Mouse (Mus musculus) c-Kit-positive CD71-positive TER-119-negative erythroid progenitor cells, embryonic 14.5 days (primary cell): ENCODE results near the gene Lrmda.
A peak's percentile ranks its signal among the peaks of the same experiment; 100 is the strongest.

Source experiments
- DNase-seq: peaks from one replicate; pipeline ENCODE4 v3.0.0-alpha.2; 2013; ENCODE audit warnings: low read depth

Gene Lrmda

DNA sequence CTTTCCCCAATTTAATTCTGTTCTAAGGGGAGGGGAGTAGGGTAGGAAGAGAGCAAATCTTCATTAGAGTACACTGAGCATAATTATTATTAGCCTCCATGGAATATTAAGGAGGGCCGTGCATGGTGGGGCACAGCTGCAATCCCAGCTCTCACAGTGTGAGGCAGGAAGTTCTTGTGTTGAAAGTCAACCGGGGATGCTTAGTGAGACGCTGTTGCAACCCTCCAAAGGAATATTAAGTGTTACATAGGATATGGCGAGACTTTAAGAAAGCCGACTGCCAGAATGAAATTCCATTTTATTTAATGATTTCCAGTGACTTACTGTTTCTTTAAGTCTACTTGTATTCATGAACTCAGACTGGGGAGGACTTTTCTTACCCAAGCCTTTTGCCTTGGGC is 23.9 kb downstream of the Lrmda start:
- DNase-seq = no peak

DNA sequence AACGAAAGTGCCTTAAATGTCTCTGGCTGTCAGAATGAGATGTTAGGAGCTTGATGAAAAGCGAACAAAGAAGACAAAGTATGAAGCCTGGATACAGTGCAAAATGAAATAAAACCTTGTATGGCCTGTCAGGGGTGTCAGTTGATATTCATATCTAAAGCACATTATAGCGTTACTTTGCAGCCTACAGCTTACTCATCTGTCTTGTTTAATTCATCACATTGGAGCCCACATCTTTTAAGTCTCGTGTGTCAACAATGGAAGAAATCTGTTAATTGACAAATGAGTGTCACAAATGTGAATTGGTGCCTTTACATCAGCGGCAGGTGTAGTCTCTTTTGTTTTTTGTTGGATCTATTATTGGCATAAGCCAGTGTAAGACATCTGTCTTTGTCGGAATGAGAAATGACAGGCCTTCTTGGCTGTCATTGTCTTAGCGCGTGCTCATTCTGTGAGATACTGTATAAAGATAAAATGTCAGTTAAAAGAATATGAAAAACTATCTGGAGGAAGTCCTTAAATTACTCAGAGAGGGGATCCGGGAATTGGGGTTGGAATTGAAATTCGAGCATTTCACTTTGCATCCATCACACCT is 26.8 kb downstream of the Lrmda start:
- DNase-seq = no peak

DNA sequence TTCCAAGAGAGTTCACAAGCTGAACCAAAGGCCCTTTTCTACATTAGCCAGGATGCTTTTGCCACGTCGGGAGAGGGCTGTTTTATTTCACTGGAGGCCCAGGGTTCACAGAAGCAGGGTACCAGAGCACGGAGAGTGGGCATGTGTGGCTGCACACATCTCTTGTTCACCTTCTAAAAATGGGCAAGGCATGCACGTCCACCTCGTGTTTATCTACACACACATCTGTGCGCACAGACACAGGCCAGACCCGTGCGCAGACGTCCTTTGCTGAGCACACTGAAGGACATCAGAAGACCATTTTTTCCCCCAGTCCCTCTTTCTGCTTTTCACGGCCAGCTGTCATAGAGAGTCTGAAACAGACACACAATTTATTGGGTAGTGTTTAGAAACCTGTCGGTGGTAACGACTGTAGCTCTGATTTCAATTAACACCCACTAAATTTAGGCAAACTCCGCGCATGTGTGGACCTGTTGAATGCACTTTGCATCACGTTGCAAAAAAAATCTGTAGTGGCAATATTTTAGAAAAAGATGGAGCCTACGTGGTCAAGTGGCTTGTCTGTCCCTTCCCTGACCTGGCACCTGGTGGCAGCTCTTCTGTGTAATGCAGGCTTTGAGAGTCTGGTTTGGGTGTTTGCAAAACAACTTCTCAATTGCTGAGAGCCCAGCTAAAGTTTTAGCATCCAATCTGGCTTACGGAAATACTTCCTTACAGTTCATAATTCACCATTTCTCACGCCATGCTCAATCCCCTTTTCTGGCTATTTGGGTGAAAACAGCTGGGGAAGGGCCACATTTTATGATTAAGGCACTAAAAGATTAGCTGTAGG is 28.8 kb downstream of the Lrmda start:
- DNase-seq = no peak

DNA sequence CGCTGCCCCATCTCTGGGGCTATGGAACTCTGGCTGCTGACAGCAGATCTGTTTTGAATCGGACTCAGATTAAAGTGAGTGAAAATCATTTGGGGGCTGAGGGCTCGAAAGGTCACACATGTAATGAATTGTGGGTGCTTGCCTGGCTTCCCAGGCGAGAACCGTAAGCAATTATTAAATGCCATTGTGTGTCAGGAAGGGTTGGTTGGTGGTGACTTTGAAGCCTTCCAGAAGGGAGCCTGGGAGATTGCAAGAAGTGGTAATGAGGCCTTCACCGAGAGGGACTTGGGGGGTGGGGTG is 29.3 kb downstream of the Lrmda start:
- DNase-seq = no peak

DNA sequence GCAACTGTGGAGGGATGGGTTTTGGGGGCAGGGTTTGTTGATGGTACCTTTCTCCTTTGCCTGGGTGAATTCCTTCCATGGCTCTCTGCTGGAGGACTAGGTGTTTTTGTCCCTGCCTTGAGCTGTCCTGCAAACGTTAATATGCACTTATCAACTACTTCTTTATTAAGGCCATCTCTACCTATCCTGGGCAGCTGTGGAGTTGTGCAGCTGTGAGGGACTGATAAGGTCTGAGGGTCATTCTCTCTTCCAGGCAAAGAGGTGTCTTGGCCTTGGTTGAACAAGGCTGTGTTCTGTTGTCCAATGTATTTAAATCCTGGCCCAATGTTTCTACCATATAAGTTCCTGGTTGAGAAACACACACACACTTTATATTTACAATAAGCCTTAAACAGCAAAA is 29.8 kb downstream of the Lrmda start:
- peak; percentile 17 for DNase-seq

DNA sequence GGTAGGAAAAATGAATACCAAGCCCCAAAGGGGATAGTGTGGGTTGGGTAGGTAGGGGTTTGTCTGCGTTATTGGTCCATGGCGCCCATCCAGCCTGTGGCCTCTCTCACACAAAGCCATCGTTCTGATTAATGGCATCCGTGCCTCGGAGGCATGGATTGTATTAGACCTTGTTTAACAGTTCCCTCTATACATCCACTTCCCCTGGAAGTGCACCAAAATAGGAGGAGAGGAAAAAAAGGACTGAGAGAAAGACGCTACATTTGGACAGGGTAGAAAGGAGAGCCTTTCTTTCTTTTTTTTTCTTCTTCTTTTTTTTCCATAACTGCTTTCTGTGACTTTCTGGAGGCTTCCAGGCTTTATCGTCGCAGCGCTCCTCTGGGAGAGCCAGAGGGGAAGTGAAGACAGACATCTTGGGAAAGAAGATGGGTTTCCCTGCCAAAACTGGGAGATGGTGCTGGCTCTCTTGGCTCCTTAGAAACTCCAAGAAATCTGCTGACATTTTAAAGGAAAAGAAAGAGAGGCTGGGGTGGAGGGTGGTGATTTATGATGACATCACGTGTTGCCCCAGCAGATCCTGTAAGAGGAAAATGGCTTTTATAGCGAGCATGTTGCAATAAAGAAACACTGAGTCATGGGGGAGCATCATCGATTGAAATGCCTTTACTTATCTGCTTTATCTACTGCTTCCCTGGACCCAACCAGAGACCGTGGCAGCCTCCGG is 32.6 kb downstream of the Lrmda start:
- no peak for DNase-seq

DNA sequence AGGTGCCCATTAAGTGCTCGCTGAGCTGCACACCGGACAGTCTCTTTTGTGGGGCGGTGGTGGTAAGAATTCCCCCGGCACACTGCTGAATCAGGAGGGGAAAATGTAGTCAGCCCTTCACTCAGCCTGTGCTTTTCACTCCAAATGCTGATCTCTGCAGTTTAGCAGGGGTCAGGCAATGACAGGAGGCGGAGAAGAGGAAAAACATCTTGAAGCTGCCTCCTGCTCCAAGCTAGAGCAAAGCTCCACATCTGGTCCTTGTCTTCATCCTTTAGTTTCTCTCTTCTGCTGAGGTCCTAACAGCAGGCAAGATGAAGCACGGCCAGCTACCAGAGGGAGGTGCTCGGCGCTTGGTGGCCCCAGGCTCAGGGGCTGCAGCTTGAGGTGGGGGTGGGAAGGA is 36.1 kb downstream of the Lrmda start:
- DNase-seq = no peak

DNA sequence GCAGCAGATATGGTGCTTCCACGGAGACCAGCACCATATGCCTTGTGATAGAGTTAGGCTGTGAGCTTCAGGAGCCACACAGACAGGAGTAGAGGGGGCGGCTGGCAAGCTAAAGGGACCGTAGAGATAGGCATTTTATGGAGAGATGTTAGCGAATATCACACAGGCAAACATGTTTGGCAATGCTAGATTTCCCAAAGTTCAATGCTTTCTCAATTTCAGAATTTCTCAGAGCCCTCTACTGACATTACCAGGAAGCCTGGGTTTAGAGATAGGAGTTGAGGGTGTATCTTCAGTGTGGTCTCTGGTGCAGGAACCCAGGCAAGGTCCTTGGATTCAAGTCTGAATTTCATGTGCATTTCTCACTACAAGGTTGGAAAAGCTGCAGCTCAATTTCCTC is 36.7 kb downstream of the Lrmda start:
- no peak for DNase-seq

DNA sequence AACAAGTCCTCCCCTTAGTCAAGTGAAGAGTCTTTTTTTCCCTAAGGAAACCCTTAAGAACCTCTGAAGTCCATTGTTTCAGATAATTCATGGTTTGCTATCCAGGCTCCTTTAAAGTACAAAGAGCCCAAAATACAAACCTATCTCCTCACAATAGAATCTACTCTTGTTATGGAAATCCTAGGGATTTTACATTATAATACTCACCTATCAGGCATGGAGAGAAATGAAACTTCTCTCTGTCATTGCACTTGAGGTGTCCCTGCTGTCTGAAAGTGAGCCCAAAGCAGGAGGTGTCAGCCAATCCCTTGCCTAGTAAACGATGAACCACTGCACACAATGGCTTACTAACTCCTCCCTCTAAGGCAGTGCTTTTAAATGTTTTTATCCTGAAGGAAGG is 39.2 kb downstream of the Lrmda start:
- no peak for DNase-seq

DNA sequence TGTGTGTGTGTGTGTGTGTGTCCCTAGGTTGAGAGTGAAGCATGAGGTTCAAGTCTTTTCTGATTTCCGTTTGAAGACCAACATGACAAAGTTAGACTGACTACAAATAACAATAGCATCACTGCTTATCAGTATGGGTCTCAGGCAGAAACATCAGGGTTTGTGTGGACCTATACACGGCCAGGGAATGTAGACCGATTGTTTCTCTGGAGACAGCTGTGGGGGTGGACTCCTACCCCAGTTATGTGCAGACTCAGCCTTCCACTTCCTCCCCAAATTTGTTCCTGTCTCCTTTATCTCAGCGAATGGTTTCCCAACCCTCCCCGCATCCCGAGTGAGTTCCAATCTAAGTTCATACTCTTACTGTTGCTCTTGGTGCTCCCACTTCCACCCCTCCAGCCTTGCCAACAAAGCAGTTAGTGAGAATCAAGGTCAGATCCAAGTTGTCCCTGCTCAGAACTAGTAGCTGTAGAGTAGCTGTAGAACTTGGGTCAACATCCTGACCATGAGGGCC is 39.9 kb downstream of the Lrmda start:
- DNase-seq = no peak

DNA sequence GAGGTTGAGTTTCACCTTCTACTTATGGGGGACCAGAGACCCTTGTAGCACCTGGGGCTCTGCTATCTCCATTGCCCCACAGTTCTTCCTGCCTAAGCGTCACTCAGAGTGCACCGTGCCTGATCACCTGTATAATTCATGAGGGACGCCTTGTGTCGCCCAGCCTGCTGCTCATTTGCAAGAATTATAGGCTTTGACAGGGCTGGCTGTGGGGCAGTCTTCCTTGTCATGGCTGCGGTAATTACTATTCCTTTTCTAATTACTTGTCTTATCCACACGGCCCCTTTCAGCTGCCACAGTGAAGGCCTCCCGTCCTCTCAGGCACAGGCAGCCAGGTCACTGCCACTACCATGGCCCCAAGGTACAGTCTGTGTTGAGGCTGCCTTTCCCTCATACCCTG is 41.3 kb downstream of the Lrmda start:
- no peak for DNase-seq

DNA sequence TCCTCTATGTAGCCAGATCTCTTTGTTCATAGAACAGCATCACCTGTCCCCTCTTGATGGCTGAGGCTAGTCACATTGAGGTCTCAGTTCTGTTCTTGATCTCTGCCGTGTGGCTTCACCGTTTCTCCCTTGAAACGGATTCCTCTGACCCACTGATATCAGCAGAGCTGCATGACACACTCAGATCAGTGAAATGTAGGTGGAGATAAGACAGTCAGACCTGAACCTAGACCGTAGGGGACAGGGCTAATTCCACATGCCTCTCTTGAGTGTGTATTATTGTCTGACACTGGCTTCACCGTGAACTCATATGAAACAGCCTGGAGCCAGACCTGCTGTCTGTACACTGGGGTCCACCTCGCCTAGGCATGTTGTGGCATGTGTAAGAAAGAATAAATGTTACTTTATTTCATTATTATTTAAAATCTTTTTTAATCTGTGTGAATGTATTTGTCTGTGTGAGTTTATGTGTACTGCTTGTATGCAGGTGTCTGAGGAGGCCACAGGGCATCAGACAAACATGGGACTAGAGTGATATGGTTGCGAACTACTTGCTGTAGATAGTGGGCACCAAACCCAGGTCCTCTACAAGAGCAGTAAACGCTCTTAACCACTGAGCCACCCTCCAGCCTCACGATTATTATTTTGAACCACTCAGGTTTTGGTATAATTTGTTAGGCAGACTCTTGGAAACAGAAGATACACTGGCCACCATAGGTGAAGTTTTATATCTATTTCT is 42.8 kb downstream of the Lrmda start:
- no peak for DNase-seq

DNA sequence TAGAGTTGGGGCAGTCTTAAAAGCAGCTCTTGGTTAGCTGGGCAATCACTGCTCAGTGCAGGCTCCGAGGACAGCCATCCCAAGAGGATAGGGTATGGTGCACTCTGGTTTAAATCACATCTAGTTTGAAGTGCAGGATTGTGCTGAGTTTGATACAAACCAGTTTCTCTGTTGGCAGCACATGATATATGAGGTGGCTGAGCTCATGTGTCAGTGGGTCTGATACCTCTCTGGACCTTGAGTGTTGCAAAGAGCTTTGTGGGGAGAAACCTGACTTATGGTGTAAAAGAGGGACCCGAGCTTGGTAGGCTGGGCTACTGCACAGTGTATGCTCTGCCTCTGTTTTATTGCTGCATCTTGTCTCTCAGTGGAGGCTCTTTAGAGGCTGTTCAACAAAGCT is 49.7 kb downstream of the Lrmda start:
- no peak for DNase-seq

DNA sequence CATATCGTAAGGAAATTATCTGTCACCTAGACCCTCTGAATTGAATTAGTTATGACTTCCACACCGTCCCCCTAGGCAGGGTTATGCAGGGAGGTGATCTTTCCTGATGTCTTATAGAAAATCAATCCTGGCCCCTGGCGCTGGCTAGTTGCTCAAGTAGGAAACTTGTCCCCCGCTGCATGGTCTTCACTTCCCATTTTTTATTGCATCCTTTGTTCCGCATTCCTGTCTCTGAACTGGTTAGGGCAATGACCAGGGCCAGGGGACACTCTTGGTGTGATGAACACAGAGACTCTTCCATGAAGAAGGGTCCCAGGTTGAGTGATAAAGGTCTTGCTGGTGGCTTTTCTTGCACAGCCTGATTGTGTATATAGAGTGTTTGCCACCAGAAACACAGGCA is 53.9 kb downstream of the Lrmda start:
- DNase-seq = no peak

DNA sequence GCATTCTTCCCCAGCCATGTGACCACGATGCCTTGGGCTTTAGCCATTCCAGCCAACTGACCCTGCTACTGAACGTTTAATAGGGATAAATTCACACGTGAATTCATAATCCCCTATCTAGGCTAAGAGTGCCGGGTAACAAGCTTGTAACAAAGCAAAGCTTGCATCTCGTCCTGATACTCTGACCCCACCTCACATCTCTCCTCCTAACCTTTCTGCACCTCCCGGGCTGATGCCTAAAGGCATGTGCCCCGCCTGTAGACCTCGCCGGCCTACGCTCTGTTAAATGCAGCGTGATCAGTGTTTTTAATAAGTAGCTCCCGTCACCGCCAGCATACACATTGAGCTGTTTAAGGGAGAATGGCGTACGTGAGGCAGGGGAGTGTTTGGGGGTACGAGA is 54.7 kb downstream of the Lrmda start:
- no peak for DNase-seq

DNA sequence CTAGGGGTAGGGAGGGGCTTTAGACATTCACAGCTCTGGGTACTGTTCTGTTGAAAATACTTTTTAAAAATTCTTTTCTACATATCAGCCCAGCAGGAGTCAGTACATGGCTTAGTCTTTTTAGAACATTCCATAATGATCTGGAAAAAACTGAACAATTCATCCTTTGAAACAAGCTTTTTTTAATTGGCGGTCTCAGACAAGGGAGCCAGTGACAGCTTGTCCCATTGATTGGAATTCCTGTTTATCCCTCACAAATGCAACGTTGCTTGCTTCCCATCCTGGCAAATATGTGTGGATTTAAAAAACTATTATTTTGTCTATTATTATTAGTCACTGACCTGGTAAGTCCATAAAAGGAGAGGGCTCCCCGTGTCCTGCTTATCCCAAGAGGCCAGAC is 64.4 kb downstream of the Lrmda start:
- DNase-seq = no peak

DNA sequence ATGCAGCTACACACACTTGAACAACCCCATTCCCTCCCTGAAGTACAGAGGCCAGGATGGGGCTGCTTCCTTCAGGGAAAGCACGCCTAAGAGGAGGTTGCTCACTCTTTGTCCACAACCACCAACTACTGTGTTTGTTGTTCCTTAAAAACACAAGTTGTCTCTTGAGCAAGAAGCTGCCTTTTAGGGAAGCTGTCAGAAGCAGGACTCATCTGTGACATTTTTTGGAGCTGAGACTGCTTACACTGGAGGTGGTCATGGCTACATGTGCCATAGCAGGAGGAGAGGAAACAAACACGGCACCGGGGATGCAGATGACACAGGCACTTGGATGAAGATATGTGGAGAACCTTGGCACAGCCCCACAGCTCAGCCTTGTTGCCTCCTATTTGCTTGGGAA is 65.9 kb downstream of the Lrmda start:
- no peak for DNase-seq

DNA sequence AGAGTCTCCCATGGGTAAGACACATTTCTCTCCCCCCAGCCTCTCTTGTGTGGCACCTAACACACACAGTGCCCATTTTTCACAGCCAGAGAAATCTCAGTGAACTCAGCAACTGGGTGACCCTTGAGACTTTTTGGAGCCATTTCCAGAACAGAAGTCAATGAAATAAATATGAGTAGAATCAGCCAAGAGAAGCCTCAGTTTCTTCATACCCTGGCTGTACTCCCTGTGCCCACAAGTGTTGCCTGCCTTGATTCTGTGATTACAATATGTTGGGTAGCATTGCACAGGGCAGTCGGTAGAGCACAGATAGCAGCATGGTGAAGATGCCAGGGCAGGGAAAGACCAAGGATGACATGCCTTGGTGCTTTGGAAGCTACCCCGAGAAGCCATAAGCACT is 69.1 kb downstream of the Lrmda start:
- no peak for DNase-seq

DNA sequence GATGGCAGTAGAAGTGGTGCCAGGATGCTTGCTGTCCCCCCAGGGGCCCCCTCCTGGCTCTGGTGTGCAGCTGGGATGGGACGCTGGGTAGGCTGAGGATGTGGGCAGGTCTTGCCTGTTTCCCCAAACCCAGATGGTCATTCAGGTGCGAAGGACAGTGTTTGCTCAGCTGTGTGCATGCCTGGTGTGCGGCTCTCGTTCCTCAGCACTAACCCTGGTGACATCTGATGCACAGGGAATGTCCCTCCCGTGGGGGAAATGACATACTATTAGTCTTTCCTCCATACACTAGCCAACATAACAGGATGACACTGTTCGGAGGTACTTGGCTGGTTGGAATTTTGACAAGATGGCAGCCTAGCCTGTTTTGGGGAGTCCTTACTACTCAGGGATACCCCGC is 69.8 kb downstream of the Lrmda start:
- no peak for DNase-seq

DNA sequence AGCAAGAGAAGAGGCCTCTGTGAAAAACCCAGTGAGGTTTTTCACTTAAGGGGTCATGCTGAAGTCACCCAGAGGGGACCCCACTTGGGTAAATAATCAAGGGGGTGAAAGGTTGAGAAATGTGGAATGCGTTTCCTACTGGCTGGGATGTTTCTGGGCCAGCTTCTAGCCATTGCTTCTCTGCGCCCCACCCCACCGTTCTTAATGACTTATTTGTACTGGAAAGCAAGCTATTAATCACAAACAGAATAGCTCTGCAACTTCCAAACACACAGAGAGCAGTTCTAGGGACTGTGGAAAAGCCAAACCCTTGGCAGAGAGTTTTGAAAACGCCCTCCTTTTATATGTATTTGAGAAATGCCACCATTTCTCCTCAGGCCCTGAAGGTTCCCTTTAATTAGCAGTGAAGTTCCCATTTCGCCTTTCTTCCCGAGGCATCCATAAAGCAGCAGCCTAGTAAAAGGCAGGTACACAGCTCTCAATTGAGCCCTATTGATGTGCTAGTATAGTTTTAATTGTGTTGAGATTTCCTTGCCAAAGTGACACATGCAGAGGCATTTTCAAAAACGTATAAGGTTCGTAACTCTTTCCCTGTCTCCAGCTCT is 70.5 kb downstream of the Lrmda start:
- no peak for DNase-seq

DNA sequence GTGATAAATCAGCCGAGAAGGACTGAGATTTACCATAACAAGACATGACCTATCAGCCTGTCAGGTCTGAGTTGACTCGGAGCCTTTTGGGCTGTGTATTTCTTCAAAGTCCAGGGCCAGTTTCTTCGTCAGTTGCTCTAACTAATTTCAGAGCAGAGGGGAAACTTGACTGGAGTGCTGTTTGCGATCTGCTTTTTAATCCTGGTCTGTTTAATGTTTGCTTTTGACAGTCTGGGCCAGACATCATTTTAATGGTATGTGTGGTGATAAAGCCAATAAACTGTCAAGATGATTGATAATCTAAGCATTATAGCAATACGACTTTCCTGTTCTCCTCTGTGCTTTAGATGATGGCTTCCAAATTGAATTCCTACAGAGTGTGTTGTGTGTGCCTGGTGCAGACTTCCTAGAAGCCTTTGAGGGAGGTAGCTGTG is 71.3 kb downstream of the Lrmda start:
- no peak for DNase-seq

DNA sequence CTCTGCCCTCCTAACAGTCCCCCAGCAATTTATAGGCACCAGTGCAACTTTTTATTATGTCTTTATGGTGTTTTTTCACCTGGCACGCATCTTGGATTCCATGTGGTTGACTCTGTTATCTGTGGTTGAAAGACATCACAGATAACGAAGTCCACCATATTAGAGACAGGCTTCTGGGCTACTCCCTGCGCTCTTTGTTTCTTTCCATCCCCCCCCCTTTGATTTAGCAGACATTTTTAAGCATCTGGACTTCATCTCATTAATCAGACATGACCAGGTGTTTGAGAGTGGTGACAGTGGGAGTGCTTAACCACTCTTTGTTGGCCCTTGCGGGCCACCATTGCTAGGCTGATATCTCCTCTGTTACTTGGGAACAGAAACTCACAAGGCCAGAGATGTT is 71.8 kb downstream of the Lrmda start:
- DNase-seq = no peak
